Mouse (Mus musculus): ENCODE data around the gene Trmt13.
"Not testable (repeated sequence)": the region's sequence is repeated elsewhere in the genome, so short reads cannot be mapped to it uniquely, and the experiment has no call there.

Trmt13 gene

DNA sequence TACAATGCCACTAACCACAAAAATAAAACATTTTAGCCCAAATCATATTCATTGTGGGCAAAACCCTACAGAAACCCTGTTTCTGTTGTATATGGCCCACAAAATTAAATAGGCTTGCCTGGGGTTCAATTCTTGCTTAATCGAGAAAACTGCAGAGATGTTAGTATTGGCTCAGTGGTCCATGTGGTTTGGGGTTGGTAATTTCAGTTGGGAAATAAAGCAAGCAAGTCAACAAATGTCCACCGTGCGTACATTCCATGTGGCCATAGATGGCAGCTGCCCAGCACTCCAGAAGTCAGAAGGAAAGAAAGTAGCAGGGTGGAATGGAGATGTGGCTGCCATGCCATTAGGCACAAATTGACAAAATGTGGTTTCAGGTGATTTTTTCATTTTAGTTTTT is 18.6 kb upstream of the Trmt13 start:
- no peak for DNase-seq

GRCm38 (mm10) chr3:116631459-116631858 is 17.1 kb upstream of the Trmt13 start:
- no peak for DNase-seq

DNA sequence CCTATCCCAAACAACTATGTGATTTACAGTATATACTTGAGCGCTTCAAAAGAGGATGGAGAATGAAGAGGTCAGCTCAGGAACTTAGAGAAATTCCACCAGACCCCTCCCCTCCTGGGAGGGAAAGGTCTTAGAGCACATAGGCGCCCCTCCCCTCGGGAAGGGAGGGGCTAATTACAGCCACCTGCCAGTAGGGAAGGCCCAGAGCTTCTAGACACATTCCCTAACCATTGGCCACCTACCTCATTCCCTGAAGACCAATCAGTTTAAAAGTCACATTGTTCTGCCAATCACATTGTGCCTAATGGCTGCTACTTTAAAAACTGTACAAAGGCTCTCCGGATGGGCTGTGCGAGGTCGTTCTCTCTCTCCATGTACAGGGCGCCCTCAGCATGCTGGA is 8.3 kb upstream of the Trmt13 start:
- DNase-seq, result no peak

- no peak for DNase-seq
These were observed 6.4 kb upstream of the Trmt13 start for GRCm38 (mm10) chr3:116620636-116621370.

DNA sequence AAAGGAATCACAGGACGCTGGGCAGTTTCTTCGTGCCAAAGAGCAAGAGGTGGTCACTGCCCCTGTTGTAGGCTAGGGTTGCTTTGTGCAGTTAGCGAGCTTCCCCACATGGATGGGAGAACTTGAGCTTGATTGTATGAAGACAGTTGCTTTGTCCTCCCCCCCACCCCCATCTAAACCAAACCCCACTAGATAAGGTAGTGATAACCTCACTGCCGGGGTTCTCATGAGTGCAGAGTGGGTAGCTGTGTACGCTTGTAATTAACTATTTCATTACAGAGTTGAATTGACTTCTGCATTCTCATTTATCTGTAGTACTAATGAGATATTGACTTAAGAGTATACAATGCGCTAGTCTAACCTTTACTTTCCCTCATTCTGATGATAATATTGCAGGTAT is 4.5 kb upstream of the Trmt13 start:
- DNase-seq, result no peak

- no peak for DNase-seq
These were observed 1.1 kb upstream of the Trmt13 start for GRCm38 (mm10) chr3:116615318-116616068.

GRCm38 (mm10) chr3:116604570-116604969 is 9.8 kb downstream of the Trmt13 start:
- no peak for DNase-seq

DNA sequence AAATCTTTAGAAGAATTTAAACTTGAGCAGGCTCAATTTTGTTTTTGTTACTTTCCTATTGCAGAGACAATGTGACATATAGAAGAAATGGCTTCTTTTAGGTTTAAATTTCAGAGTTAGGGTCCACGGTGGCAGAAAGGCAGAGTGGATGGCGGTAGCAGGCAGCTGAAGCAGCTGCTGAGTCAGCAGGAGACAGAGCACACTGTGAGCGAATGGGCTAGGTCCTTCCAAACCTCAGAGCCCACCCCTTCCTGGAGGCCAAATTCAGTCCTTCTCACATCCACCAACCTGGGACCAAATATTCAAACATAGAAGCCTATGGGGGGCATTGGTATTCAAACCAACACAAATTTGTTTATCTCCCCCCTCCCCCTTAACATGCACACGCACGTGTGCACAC is 12.6 kb downstream of the Trmt13 start:
- no peak for DNase-seq

DNA sequence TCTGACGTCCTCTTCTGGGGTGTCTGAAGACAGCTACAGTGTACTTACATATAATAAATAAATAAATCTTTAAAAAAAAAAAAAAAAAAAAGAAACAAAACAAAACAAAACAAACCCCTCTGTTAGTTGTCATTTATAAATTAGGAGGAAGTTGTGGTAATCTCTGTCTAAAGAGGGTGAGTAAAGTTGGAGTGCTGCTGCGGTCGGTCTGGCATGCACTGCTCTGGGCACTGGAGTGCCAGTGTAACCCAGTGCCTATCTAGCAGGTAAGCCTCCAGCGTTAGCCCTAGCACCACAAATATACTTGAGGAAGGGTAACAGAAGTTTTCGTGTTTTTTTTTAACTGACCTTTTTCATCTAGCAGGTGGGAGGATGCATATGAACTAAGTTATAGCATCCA is 13.4 kb downstream of the Trmt13 start:
- DNase-seq, result no peak

DNA sequence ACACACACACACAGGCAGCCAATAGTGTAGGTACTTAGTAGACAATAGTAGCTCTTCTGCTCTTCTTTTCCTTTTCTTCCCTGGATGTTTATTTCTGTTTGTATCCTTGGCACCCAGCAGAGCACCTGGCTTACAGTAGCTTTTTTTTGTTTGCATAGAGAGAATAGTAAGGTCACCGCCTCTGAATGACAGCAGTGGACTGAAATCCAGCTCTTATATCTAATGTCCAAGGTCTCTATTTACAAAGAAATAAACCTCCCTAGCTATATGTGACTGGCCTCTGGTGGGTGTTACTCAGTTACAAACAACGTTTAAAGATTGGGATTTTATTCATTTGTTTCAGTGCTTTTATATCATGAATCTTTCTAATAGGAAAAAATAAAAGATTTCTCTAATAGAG is 14.7 kb downstream of the Trmt13 start:
- DNase-seq, result no peak

DNA sequence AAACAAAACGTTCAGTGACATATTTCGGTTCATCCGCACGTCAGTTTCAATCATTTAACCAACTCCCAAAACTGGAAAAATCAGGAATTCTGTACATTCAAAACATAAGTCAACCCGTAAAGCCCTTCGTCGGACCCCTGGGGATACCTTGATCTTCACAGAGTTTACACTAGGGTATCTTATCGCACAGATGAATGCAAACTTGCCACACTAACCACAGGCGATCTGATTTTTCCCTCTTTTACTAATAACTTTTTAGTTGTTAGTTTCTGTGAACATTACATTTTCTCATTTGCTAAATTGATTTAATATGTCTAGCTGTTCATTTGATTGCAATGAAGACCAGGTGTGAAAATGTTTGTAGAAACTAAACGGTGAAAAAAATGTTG is 18.8 kb downstream of the Trmt13 start:
- no peak for DNase-seq

DNA sequence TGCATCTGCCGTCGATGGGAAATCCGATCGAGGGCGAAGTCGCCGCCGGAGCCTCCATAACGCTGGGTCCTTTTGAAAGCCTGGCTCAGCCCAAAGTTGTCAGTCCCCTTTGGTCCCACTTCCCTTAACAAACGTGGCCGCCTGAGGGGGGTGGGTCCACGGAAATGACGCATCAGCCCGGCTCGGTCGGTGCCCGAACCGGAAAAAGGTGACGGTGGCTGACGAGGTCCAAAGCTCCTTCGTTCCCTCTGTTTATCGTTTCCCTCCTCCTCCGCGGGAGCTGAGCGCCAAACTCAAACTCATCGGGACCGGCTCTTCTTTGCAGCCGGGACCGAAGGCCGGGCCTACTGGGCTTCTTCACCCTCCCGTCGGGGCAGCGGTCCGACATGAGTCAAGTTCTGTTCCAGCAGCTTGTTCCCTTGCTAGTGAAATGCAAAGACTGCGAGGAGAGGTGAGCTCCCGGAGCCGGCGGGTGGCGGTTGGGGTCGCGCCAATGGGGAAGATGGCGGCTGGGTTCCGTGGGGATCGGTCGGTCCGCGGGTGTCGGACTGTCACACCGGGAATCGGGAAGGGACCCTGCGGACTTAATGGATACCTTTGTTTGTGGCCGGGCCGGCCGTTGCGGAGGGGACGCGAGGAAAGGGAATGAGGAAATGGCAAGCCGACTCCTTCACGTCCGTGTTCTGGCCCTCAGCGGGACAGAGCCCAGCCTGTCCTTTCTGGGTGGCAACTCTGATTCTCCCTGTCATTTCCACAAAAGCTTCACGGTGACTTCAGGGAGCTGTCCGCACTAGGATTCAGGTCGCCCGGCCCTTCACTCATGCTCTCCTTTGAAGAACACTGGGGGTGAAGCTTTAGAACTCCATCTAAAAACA is 19.4 kb downstream of the Trmt13 start, which contains the start of gene Sass6:
TSS of gene Sass6 (plus strand) at position 255 of the 875 bp plus-strand sequence.
- DNase-seq, result peak; percentile 96 to 99

DNA sequence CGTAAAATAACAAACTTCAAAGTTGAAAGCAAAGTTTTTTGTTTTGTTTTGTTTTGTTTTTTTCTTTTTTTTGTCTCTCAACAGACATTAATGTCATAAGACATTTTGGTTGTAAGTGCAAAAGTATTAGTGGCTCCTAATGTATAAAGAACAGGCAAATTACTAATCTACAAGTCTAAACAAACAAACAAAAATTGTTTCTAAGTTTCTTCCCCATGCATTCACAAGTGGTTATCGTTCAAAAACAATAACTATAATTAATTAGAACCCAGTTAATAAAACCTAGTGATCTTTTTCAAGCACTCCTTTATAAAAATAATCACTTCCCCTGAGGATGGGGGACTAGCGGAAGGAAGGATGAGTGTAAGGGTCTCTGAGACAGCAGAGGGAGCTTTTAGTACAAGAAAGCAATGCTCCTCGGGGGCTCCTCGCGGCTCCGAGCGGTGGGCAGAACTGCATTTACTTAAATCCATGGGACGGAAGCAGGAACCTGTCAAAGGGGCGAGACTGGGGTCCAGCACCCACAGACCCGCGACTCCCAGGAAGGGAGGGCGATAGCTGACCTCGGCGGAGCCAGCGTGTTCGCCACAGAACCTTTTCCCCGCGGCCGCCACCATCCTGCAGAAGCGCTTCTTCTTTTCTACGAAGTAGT is 20.2 kb downstream of the Trmt13 start:
- DNase-seq, result no peak

- DNase-seq, result no peak
These were observed 32.2 kb downstream of the Trmt13 start for GRCm38 (mm10) chr3:116582201-116582600.

GRCm38 (mm10) chr3:116577286-116577685 is 37.1 kb downstream of the Trmt13 start:
- peak in 1 of 2 experiments; percentile 11 for DNase-seq

- DNase-seq, result no peak
These were observed 43.8 kb downstream of the Trmt13 start for GRCm38 (mm10) chr3:116570628-116571027.

- no peak for DNase-seq
These were observed 51.3 kb downstream of the Trmt13 start for GRCm38 (mm10) chr3:116563095-116563492.

- no peak for DNase-seq
These were observed 51.8 kb downstream of the Trmt13 start, which contains the start of gene Lrrc39 for GRCm38 (mm10) chr3:116562408-116563094. Gene Lrrc39 (plus strand): TSS chr3:116562973.

DNA sequence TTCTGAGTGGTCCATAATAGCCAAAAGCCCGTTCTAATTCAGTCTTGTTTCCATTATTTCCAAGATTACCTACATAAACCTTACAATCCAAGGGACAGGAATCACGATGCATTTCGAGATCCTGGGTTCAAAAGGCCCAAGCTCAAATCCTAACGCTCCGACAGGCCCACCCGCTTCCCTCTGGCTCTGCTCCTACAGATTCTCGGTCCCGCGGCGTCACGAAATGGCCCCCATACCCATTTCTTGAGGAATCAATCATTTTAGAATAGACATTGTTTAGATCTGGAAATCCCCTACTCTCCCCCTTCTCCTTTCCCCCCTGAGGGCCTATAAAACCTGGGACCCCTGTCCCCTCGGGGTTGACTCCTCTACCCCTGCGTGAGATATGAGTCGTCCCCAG is 53.1 kb downstream of the Trmt13 start:
- not testable (repeated sequence) for DNase-seq

DNA sequence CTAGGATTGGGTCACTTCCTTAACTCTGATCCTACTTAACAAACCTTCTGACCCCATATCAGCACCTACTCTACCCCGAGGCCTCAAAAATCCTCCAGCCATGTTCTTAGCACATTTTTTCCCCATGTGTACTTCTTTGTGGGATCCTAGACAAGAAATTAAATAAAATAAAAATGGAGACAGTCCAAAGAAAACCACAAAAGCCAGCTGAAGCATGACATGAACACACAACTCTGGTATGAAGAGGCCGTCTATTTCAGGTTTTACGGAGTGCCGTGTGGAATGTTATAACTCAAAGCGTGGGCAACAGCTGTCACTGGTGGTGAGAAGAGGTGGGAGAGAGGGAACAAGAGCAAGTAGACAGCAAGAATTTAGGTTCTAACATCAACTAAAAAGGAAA is 63.0 kb downstream of the Trmt13 start:
- no peak for DNase-seq

- no peak for DNase-seq
These were observed 67.0 kb downstream of the Trmt13 start for GRCm38 (mm10) chr3:116547430-116547829.

DNA sequence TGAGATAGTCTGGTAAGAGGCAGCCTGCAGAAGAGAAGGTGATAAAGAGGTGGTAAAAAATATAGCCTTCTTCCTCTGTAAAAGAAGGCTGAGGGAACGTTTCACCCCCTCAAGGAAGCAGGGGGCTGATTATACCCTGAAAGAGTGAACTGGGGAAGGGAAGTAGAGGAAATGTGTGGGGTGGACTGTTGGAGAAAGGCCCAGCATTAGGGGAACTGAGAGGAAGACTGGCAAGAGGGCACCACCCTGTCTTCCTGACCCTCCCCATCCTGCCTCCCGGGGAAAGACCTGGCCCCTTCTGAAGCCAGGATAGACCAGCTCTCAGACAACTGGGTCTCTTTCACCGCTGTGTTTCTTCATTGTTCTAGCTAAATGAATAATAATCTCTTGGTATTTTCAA is 71.9 kb downstream of the Trmt13 start:
- no peak for DNase-seq

All from kidney, adult 8-10 months (tissue).